Mouse (Mus musculus) erythroblast, embryonic 14.5 days (primary cell): Measurements from ENCODE around the gene Pom121l2.

ENCODE experiments used
- GATA1 ChIP-seq: IDR thresholded peaks from 2 replicates; pipeline ENCODE4 v1.6.1; 2012; ENCODE audit warnings: low read length, inconsistent platforms, mixed read lengths
- TAL1 ChIP-seq: IDR thresholded peaks from 3 replicates; pipeline ENCODE4 v1.6.1; 2012; ENCODE audit warnings: low read length, inconsistent platforms, mixed read lengths

DNA sequence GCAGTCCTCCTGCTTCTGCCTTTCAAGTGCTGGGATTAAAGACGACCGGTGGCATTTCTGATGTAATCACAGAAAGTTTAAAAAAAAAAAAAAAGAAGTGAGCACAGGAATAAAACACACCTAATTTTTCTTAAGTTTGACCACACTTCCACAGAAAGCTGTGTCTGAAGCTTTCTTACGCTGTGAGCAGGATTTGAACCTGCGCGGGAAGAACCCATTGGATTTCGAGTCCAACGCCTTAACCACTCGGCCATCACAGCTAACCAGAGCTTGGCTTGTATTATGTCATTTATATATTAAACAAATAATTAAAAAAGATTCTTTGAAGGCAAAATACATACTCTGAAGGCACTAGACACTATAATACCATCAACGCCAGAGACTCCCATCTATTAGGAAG lies 41.2 kb downstream of the Pom121l2 start:
- TF ChIP-seq GATA1: no peak
- TF ChIP-seq TAL1: no peak
